Mouse (Mus musculus): ENCODE results near the gene Zfp346.

Gene Zfp346

DNA sequence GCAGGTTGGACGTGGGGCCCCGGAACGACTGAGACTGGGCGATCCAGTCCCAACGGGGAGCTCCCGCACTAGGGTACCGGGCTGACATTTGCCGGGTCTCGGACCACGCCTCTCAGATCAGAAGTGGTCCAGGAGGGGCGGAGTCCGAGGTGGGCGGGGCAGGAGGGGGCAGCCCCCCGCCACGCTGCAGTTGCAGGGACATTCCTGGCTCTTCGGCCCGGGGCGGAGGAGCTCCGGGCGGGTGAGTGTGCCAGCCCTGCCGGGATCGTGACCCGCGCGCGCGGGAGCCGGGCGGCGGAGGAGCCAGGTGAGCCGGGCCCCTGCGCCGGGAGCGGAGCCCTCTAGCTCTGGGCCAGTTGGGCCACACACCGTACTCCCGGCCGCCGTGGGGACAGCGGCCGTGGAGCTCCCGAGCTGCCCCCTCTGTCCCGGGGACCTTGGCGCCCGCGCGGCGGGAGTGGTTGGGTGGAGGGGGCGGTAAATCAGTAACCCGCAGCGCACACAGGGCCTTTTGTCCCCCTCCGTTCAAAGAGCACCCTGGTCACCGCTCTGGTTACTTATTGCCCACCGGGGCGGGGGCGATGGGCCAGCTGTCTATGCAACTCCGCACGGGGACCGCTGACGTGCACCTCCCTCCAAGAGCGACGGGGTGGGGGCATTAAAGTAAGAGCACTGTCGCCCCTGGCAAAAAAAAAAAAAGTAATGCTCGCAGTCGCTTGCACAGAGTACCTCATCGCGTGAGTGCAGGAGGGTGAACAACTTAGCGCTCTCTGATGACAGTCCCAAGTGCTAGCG, 47.7 kb downstream of the Zfp346 start, which contains the start of gene Fgfr4:
TSS of gene Fgfr4 (plus strand) at position 20 of the 795 bp plus-strand sequence.
- no peak for DNase-seq (ENCODE audit: low read depth, low spot score)

DNA sequence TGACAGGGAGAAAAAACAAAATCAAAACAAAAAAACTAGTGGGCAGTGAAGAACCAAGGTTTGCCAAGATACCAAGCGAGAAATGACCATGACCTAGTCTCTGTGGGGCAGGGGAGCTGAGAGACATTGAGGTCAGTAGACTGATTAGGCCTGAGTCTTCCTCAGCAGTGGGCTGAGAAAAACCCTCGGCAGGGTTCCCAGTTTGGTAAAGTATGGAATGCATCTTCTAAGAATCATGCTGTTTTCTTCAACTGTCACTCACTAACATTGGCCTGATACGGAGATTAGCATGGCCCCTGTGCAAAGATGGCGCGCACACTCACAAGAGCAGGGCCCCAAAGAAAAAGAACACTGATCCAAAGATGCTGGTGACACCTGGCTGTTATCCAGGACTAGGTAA, 48.8 kb downstream of the Zfp346 start:
- DNase-seq (ENCODE audit: low read depth, low spot score): no peak

GRCm38 (mm10) chr13:55162365-55162764, 57.3 kb downstream of the Zfp346 start:
- DNase-seq (ENCODE audit: low read depth, low spot score): no peak

DNA sequence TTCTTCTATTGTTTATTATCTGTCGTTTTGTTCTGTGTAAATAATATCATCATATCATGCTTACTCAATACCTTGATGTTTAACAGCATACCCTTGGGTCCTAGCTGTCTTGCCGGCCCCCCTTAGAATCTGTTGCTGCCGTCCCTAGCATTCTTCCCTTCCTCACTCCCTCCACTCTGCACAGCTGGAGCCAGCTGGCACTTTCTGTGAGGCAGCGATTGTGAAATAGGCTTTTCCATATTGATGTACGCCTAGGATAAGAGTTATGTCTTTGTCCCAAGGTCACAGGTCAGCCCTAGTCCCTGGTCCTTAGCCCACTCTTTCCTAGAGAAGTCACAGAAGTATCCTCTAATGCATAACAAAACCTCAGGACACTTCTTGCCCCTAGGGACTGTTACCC, 58.4 kb downstream of the Zfp346 start:
- no peak for DNase-seq (ENCODE audit: low read depth, low spot score)

DNA sequence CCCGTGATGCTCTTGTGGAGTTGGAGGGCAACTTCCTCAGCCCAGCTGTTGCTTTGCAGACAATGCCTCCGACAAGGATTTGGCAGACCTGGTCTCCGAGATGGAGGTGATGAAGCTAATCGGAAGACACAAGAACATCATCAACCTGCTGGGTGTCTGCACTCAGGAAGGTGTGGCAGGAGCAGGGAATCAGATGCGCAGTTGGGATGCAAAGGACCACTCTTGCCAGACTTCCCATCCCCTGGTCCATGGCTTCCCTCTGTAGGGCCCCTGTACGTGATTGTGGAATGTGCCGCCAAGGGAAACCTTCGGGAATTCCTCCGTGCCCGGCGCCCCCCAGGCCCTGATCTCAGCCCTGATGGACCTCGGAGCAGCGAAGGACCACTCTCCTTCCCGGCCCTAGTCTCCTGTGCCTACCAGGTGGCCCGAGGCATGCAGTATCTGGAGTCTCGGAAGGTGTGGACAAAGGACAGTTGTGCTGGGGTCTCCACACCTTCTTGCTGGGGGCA, 60.8 kb downstream of the Zfp346 start:
- DNase-seq (ENCODE audit: low read depth, low spot score): no peak

- no peak for DNase-seq (ENCODE audit: low read depth, low spot score)
Observed at GRCm38 (mm10) chr13:55166806-55167725, 62.0 kb downstream of the Zfp346 start.

DNA sequence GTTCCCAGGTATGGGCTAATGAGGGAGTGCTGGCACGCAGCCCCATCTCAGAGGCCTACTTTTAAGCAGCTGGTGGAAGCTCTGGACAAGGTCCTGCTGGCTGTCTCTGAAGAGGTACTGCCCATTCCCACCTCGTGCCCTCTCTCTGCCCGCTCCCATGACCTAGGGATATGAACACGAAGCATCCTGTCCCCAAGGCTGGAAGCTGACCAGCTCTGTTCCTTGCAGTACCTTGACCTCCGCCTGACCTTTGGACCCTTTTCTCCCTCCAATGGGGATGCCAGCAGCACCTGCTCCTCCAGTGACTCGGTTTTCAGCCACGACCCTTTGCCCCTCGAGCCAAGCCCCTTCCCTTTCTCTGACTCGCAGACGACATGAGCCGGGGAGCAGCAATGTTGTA, 62.7 kb downstream of the Zfp346 start:
- DNase-seq (ENCODE audit: low read depth, low spot score): no peak

DNA sequence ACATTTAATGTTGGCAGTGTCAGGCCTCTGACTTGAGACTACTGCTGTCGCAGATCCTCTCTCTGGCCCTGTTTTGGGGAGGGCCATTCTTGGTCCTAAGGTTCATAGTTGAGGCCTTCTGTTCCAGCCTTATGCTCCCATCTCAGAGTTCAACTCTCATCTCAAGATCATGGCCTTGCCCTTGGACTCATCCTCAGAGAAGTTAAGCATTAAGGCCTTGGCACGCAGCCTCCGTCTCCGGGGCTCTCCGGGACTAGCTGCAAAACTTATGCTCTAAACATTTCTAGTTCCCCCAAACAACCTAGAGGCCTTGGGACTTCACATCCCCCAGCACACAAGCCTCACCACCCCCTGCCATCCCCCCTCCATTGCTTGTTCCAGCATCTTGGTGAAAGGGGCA, 63.1 kb downstream of the Zfp346 start:
- no peak for DNase-seq (ENCODE audit: low read depth, low spot score)

GRCm38 (mm10) chr13:55168958-55169369, 63.9 kb downstream of the Zfp346 start:
- DNase-seq (ENCODE audit: low read depth, low spot score): no peak

GRCm38 (mm10) chr13:55171517-55172335, 66.6 kb downstream of the Zfp346 start:
- DNase-seq (ENCODE audit: low read depth, low spot score): no peak

DNA sequence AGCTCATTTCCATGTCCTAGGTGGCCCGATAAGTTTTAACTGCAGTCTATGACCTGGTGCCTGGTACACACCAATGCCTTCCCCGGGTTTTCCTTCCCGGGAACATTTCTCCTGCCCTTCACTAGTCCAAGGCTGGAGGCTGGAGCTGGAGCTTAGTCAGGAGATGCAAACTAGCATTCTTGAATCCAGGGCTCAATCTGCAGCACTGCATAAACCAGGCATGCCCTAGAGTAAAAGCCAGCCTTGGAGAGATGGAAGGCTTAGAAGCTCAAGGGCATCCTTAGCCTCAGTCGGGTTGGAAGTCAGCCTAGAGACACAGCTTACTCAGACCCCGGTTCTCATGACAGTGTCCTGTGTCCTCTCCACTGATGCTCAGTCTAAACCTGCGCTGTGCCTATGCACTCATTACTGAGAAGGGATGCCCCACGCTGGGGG, 67.2 kb downstream of the Zfp346 start:
- DNase-seq (ENCODE audit: low read depth, low spot score): no peak

- DNase-seq (ENCODE audit: low read depth, low spot score): no peak
Observed at GRCm38 (mm10) chr13:55174347-55174746, 69.2 kb downstream of the Zfp346 start.

- no peak for DNase-seq (ENCODE audit: low read depth, low spot score)
Observed at GRCm38 (mm10) chr13:55176265-55176664, 71.2 kb downstream of the Zfp346 start.

GRCm38 (mm10) chr13:55177903-55178496, 72.9 kb downstream of the Zfp346 start:
- DNase-seq (ENCODE audit: low read depth, low spot score): no peak

DNA sequence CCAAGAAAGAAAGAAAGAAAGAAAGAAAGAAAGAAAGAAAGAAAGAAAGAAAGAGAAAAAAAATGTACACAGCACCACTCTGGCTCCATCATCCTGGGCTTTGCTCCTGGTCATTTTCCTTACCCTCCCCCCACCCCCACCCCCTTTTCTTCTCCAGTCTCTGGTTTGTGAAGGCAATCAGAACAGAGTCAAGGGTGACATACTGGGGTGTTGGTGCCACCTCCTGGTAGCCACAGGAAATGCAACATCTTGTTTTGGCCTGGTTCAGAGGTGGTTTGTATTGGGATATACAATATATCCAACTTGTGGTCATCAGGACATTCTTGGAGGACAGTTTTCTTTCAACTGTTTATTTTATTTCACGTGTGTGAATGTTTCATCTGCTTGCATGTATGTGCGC, 73.4 kb downstream of the Zfp346 start:
- DNase-seq (ENCODE audit: low read depth, low spot score): no peak

DNA sequence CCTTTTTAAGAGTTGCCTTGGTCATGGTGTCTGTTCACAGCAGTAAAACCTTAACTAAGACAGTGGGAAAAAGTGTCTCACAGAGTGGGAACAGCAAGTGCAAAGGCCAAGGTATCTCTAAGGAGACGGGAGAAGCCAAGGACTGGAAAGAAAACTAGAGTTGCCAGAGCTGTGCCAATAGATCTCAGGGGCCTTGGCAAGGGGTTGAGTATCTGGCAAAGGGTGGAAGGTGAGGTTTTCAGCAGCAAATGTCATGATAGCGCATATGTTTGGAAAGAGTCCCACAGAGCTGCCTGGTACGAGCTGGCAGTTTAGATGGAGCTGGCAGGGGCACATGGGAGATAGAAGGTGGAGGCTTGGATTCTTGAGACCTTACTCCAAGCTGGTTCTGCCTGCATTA, 74.5 kb downstream of the Zfp346 start:
- DNase-seq (ENCODE audit: low read depth, low spot score): no peak

GRCm38 (mm10) chr13:55181786-55182172, 76.7 kb downstream of the Zfp346 start:
- no peak for DNase-seq (ENCODE audit: low read depth, low spot score)

DNA sequence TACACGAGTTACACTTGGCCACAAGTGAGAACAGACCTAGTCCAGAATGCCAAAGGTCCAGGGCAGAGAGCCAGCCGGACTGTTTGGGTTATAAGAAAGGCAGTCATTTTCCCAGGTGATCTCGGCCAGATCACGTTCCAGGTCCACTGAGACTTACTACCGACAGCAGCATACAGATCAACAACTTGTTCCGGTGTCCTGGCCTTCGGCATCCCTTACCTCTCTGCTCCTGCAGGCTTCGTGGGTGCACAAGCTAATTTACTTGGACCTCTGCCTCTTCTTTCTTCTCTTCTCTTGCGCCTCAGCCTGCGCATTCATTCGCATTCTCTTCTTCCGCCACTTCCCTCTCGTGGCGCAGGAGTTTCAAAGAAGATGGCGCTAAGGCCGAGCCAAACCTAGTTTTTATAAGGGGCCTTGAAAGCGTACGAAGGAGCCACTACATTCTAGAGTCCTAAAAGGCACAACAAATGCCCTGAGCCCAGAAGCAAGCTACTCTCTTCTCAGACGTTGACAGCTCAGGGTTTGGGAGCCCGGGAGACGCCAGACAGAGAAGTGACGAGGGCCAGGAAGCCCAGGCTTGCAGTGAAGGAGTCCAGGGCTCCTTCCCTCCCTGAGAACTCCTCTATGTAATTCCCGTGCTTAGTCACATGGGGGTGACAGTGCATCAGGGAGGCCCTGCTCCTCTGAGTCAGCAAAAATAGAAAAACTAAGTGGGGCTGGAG, 77.2 kb downstream of the Zfp346 start:
- DNase-seq (ENCODE audit: low read depth, low spot score): peak; percentile 75

GRCm38 (mm10) chr13:55183382-55183781, 78.3 kb downstream of the Zfp346 start:
- no peak for DNase-seq (ENCODE audit: low read depth, low spot score)
